Mouse (Mus musculus) liver, embryonic 14.5 days (tissue): Measurements from ENCODE around the gene Cadm2.

ENCODE experiments used
- CTCF ChIP-seq: IDR thresholded peaks from 2 replicates; pipeline ENCODE4 v1.5.1; 2016; ENCODE audit warnings: antibody characterized with exemption, low read depth, control low read depth
- EP300 ChIP-seq: IDR thresholded peaks from 2 replicates; pipeline ENCODE4 v1.6.1; 2016; ENCODE audit warnings: antibody characterized with exemption, low read depth

DNA sequence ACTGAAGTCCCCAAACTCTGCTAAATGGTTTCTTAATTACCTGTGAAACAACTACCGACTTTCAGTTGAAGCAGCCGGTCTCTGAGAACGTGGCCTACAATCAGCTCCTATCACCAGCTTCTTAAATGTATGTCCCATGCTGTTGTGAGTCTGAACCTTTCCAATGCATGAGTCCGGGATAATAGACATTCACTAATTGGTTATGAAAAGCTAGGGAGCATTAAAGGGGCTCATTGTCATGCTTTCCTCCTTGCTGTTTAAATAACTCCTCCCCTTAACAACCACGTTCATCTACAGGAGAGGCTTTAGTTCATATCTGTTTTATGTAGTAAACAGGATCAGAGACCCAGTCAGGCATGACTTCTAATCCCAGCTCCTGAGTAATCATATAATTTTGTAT, 1008.1 kb downstream of the Cadm2 start:
- TF ChIP-seq CTCF: no peak
- TF ChIP-seq EP300: no peak
